Mouse (Mus musculus): ENCODE results near the gene Igsf8. TPM values are rescaled to one million over a fixed set of nuclear protein-coding genes. Genes with fewer than 3 reads are reported as not detected.

Gene Igsf8
- polyA plus RNA-seq, 1 experiment from 2014 or later, result 72.2 TPM

DNA sequence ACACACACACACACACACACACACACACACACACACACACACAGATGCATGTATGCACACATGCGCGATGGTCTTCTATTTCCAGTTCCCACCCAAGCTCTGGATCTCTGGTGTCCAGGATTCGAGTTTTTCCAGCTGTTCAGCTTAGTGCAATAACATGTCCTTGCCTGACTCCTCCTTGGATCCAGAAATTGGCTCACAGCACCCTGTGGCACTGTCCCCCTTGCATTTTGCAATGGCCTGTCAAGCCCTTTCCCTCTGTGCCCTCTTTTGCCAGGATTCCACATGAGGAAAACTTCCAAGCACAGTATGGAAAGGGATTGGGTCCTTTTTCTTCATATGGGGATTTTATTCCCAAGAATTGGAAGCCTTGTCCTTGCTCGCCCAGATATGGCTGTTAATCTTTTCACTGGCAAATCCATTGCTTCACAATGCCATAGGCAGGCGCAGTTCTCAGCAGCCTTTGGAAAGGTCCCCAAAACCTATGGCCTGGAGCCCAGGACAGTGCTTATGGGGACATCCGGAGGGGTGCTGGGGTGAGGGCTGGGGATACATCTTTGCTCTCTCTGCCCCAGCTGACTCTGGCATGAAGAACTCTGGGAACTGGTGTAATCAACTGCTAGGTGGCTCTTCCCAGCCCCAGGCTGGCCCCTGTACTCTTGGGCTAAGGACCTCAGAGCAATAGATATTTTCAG, 35.5 kb downstream of the Igsf8 start:
- no peaks in the 10 kb centered on the region for H3K9me3 ChIP-seq (ENCODE audit: control insufficient read depth, low read length)
- H3K9ac ChIP-seq (replicated peaks; ENCODE audit: low read depth, low read length), result peak overlapping the region; percentile 39
- H3K4me2 ChIP-seq (ENCODE audit: low read depth, low read length), result peak overlapping the region; percentile 38
- peak overlapping the region; percentile 26 for H3K4me3 ChIP-seq (ENCODE audit: low read depth, low read length)
- no peak for ATAC-seq (ENCODE audit: low read depth)
- H3K27ac ChIP-seq (ENCODE audit: low read depth, low read length), result peak overlapping the region; percentile 72
- WGBS, result 69% methylated on average over 6 of the region's 6 CpGs
- H3K4me1 ChIP-seq (ENCODE audit: control insufficient read depth, insufficient read depth, low read length), result no peaks in the 10 kb centered on the region
- no peaks in the 10 kb centered on the region for H3K36me3 ChIP-seq (ENCODE audit: control insufficient read depth, insufficient read depth, low read length)
- no peaks in the 10 kb centered on the region for H3K27me3 ChIP-seq (ENCODE audit: control insufficient read depth, insufficient read depth, low read length)

DNA sequence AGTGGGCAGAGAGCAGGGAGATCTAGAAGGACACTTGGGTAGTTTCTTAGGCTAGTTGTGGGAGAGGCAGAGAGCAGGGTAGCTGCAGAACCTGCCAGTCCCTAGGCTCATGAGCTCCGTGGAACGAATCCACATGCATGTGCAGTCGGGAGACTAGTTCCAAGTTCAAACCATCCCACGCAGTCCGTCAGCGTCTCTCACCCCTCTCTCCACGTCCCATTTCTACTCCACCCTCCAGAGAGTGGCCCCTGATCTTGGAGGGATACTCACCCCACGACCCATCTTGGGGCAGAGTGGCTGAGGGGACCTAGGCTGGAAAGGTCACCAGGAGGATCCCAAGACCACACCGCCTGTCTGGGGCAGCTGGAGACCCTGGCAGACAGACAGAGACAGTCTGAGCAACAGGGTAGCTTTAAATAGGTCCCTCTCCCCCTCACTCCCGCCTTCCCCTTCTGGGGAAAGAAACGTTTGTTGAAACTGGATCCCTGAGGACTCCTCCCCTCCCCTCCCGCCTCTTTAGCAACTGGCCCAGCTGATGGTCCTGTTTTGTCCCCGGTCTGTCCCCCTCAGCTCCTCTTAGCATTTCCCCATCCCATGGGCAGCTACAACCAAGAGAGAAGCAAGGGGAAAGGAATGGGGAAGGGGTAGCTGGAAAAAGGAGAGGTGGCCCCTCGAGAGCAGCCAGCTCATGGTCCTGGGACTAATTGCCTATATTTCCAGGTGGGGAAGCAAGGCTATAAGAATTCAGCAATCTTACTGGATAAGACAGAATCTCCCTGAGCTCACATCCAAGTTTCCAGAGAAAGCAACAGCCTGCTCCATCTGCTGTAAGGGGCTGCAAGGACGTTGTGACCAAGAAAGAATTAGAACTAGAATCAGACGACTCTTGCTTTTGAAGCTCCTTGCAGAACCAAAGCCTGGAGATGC, 36.4 kb downstream of the Igsf8 start, which contains the start of gene Atp1a2:
Gene Atp1a2, minus strand, starts transcription at position 454 of the 927 bp plus-strand sequence.
- no peaks in the 10 kb centered on the region for H3K27me3 ChIP-seq (ENCODE audit: control insufficient read depth, insufficient read depth, low read length)
- peak within 1 kb of the TSS; percentile 26 for H3K4me3 ChIP-seq (ENCODE audit: low read depth, low read length)
- H3K36me3 ChIP-seq (ENCODE audit: control insufficient read depth, insufficient read depth, low read length), result no peaks in the 10 kb centered on the region
- peak; percentile 25; the same call in 1 of the 2 replicates for ATAC-seq (ENCODE audit: low read depth)
- WGBS, result 9% methylated on average over 15 of the region's 16 CpGs
- H3K4me2 ChIP-seq (ENCODE audit: low read depth, low read length), result peak within 1 kb of the TSS; percentile 38
- H3K9me3 ChIP-seq (ENCODE audit: control insufficient read depth, low read length), result no peaks in the 10 kb centered on the region
- H3K4me1 ChIP-seq (ENCODE audit: control insufficient read depth, insufficient read depth, low read length), result no peaks in the 10 kb centered on the region
- H3K27ac ChIP-seq (ENCODE audit: low read depth, low read length), result peak within 1 kb of the TSS; percentile 72
- peak within 1 kb of the TSS; percentile 39 for H3K9ac ChIP-seq (replicated peaks; ENCODE audit: low read depth, low read length)

- Histone ChIP-seq H3K4me2 (ENCODE audit: low read depth, low read length) (no peak overlapping the region), H3K27me3 (ENCODE audit: control insufficient read depth, insufficient read depth, low read length) (no peaks in the 10 kb centered on the region), H3K27ac (ENCODE audit: low read depth, low read length) (no peak overlapping the region), H3K4me3 (ENCODE audit: low read depth, low read length) (no peak overlapping the region), H3K36me3 (ENCODE audit: control insufficient read depth, insufficient read depth, low read length) (no peaks in the 10 kb centered on the region), H3K9ac (replicated peaks; ENCODE audit: low read depth, low read length) (no peak overlapping the region), H3K4me1 (ENCODE audit: control insufficient read depth, insufficient read depth, low read length) (no peaks in the 10 kb centered on the region), H3K9me3 (ENCODE audit: control insufficient read depth, low read length) (no peaks in the 10 kb centered on the region)
- 63% methylated on average over 7 of the region's 7 CpGs for WGBS
- no peak for ATAC-seq (ENCODE audit: low read depth)
These were observed 38.1 kb downstream of the Igsf8 start for GRCm38 (mm10) chr1:172299528-172299927.

DNA sequence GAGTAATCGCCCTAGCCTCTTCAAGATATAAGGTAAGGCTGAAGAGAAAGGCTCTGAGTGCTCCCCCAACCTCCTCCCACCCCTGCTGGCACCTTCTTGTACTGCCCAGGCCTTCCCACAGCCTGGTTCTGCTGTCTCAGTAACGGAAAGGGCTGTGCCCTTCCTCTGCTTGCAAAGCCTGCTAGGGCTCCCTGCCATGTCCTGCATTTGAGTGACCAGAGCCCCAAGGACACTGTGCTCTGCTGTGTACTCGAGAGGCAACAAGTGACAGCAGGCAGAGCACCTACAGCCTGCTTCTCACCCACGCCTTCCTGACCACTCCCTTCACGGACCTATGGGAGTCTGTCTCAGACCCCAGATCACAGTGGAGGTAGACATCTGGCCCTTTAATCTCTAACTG, 38.8 kb downstream of the Igsf8 start:
- Histone ChIP-seq H3K4me3 (ENCODE audit: low read depth, low read length) (no peak overlapping the region), H3K4me1 (ENCODE audit: control insufficient read depth, insufficient read depth, low read length) (no peaks in the 10 kb centered on the region), H3K9ac (replicated peaks; ENCODE audit: low read depth, low read length) (no peak overlapping the region), H3K27ac (ENCODE audit: low read depth, low read length) (no peak overlapping the region), H3K27me3 (ENCODE audit: control insufficient read depth, insufficient read depth, low read length) (no peaks in the 10 kb centered on the region), H3K36me3 (ENCODE audit: control insufficient read depth, insufficient read depth, low read length) (no peaks in the 10 kb centered on the region), H3K4me2 (ENCODE audit: low read depth, low read length) (no peak overlapping the region), H3K9me3 (ENCODE audit: control insufficient read depth, low read length) (no peaks in the 10 kb centered on the region)
- no peak for ATAC-seq (ENCODE audit: low read depth)
- WGBS, result 83% methylated on average over 5 of the region's 5 CpGs

GRCm38 (mm10) chr1:172301180-172301579, 39.7 kb downstream of the Igsf8 start:
- Histone ChIP-seq H3K4me1 (ENCODE audit: control insufficient read depth, insufficient read depth, low read length) (no peaks in the 10 kb centered on the region), H3K36me3 (ENCODE audit: control insufficient read depth, insufficient read depth, low read length) (no peaks in the 10 kb centered on the region), H3K27me3 (ENCODE audit: control insufficient read depth, insufficient read depth, low read length) (no peaks in the 10 kb centered on the region), H3K27ac (ENCODE audit: low read depth, low read length) (no peak overlapping the region), H3K9me3 (ENCODE audit: control insufficient read depth, low read length) (no peaks in the 10 kb centered on the region), H3K9ac (replicated peaks; ENCODE audit: low read depth, low read length) (no peak overlapping the region), H3K4me3 (ENCODE audit: low read depth, low read length) (no peak overlapping the region), H3K4me2 (ENCODE audit: low read depth, low read length) (no peak overlapping the region)
- peak; percentile 47; the same call in 1 of the 2 replicates for ATAC-seq (ENCODE audit: low read depth)
- WGBS, result 31% methylated on average over 12 of the region's 12 CpGs

GRCm38 (mm10) chr1:172302311-172302710, 40.9 kb downstream of the Igsf8 start:
- H3K27me3 ChIP-seq (ENCODE audit: control insufficient read depth, insufficient read depth, low read length), result no peaks in the 10 kb centered on the region
- no peak overlapping the region for H3K4me3 ChIP-seq (ENCODE audit: low read depth, low read length)
- H3K4me1 ChIP-seq (ENCODE audit: control insufficient read depth, insufficient read depth, low read length), result no peaks in the 10 kb centered on the region
- H3K36me3 ChIP-seq (ENCODE audit: control insufficient read depth, insufficient read depth, low read length), result no peaks in the 10 kb centered on the region
- WGBS, result 77% methylated on average over 3 of the region's 3 CpGs
- no peak for ATAC-seq (ENCODE audit: low read depth)
- H3K4me2 ChIP-seq (ENCODE audit: low read depth, low read length), result no peak overlapping the region
- H3K27ac ChIP-seq (ENCODE audit: low read depth, low read length), result no peak overlapping the region
- H3K9ac ChIP-seq (replicated peaks; ENCODE audit: low read depth, low read length), result no peak overlapping the region
- H3K9me3 ChIP-seq (ENCODE audit: control insufficient read depth, low read length), result no peaks in the 10 kb centered on the region

DNA sequence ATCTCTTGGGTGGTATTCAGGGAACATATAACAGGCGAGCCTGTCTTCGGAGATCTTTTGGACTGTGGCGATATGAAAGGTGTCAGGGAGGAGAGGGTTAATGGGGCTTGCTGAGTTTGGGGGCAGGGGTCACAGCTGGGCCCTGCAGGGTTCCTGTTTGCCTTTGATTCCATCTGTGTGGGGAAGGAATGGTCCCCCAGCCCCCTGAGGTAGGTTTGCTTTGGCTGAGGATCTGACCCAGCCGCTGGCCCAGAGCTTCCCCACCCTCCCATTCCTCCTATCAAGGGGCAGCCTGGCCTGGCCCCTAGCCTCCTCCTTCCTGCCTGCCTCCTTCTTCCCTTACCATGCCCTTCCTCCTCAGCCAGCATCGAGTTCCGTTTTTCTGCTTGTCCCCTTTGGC, 41.4 kb downstream of the Igsf8 start:
- no peaks in the 10 kb centered on the region for H3K27me3 ChIP-seq (ENCODE audit: control insufficient read depth, insufficient read depth, low read length)
- no peaks in the 10 kb centered on the region for H3K9me3 ChIP-seq (ENCODE audit: control insufficient read depth, low read length)
- no peak overlapping the region for H3K27ac ChIP-seq (ENCODE audit: low read depth, low read length)
- WGBS, result 14% methylated on average over 6 of the region's 6 CpGs
- no peaks in the 10 kb centered on the region for H3K4me1 ChIP-seq (ENCODE audit: control insufficient read depth, insufficient read depth, low read length)
- no peak for ATAC-seq (ENCODE audit: low read depth)
- H3K9ac ChIP-seq (replicated peaks; ENCODE audit: low read depth, low read length), result no peak overlapping the region
- H3K4me3 ChIP-seq (ENCODE audit: low read depth, low read length), result no peak overlapping the region
- H3K36me3 ChIP-seq (ENCODE audit: control insufficient read depth, insufficient read depth, low read length), result no peaks in the 10 kb centered on the region
- H3K4me2 ChIP-seq (ENCODE audit: low read depth, low read length), result no peak overlapping the region

- 78% methylated on average over 6 of the region's 6 CpGs for WGBS
- 0 out of 2 replicates have a peak, but pooled peaks cover 3% of the 10 kb centered on the region for H3K4me1 ChIP-seq (ENCODE audit: control insufficient read depth, insufficient read depth, low read length)
- H3K4me3 ChIP-seq (ENCODE audit: low read depth, low read length), result no peak overlapping the region
These were observed 43.0 kb downstream of the Igsf8 start for GRCm38 (mm10) chr1:172304443-172304842.

GRCm38 (mm10) chr1:172305153-172305552, 43.7 kb downstream of the Igsf8 start:
- H3K4me2 ChIP-seq (ENCODE audit: low read depth, low read length), result no peak overlapping the region
- no peak overlapping the region for H3K27ac ChIP-seq (ENCODE audit: low read depth, low read length)
- WGBS, result 93% methylated on average over 2 of the region's 2 CpGs
- H3K27me3 ChIP-seq (ENCODE audit: control insufficient read depth, insufficient read depth, low read length), result no peaks in the 10 kb centered on the region
- H3K36me3 ChIP-seq (ENCODE audit: control insufficient read depth, insufficient read depth, low read length), result no peaks in the 10 kb centered on the region
- H3K4me1 ChIP-seq (ENCODE audit: control insufficient read depth, insufficient read depth, low read length), result 0 out of 2 replicates have a peak, but pooled peaks cover 3% of the 10 kb centered on the region
- no peak overlapping the region for H3K4me3 ChIP-seq (ENCODE audit: low read depth, low read length)
- no peak overlapping the region for H3K9ac ChIP-seq (replicated peaks; ENCODE audit: low read depth, low read length)
- H3K9me3 ChIP-seq (ENCODE audit: control insufficient read depth, low read length), result no peaks in the 10 kb centered on the region
- ATAC-seq (ENCODE audit: low read depth), result no peak

More at GRCm38 (mm10) chr1:172304443-172304842, 43.0 kb downstream of the Igsf8 start:
- H3K27me3 ChIP-seq (ENCODE audit: control insufficient read depth, insufficient read depth, low read length), result no peaks in the 10 kb centered on the region
- no peaks in the 10 kb centered on the region for H3K9me3 ChIP-seq (ENCODE audit: control insufficient read depth, low read length)
- H3K27ac ChIP-seq (ENCODE audit: low read depth, low read length), result no peak overlapping the region
- no peak overlapping the region for H3K9ac ChIP-seq (replicated peaks; ENCODE audit: low read depth, low read length)
- ATAC-seq (ENCODE audit: low read depth), result no peak
- H3K36me3 ChIP-seq (ENCODE audit: control insufficient read depth, insufficient read depth, low read length), result no peaks in the 10 kb centered on the region
- H3K4me2 ChIP-seq (ENCODE audit: low read depth, low read length), result no peak overlapping the region
